Mouse (Mus musculus): ENCODE data around the gene Cptp. TPM values are rescaled to one million over a fixed set of nuclear protein-coding genes. Genes with fewer than 3 reads are reported as not detected.

Cptp gene
- total RNA-seq, 4 experiments from 2014 or later, result 11.0 to 18.7 (median 16.1) TPM

DNA sequence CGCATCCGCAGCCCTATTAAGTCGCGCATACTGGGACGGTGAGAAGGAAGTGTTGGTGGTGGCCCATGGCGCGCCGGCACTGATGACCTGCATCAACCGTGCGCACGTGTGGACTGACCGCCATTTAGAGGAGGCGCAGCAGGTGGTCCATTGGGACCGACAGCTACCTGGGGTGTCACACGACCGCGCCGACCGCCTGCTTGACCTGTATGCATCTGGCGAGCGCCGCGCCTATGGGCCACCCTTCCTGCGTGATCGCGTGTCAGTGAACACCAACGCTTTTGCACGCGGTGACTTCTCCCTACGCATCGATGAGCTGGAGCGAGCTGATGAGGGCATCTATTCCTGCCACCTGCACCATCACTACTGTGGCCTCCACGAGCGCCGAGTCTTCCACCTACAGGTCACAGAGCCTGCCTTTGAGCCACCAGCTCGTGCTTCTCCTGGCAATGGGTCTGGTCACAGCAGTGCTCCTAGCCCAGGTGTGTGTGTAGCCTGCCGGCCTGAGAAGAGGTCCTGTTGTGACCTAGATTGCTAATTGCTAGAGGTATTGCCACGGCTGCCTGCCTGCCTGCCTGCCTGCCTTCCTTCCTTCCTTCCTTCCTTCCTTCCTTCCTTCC is 27.5 kb downstream of the Cptp start:
- peak in 1 of 2 experiments; percentile 19 for DNase-seq (ENCODE audit: low spot score in 2 of 2)

- DNase-seq (ENCODE audit: low spot score in 2 of 2), result peak; percentile 61 to 73
Observed at GRCm38 (mm10) chr4:155841003-155841454, 28.2 kb downstream of the Cptp start.

GRCm38 (mm10) chr4:155840076-155841002 is 28.9 kb downstream of the Cptp start:
- DNase-seq (ENCODE audit: low spot score in 2 of 2), result peak; percentile 38 to 63

- peak; percentile 89 to 92 for DNase-seq (ENCODE audit: low spot score in 2 of 2)
Observed at GRCm38 (mm10) chr4:155839483-155839910, 29.7 kb downstream of the Cptp start, which contains the start of gene Mxra8. TSS of gene Mxra8 (plus strand) at chr4:155839680.

GRCm38 (mm10) chr4:155838187-155839153 is 30.8 kb downstream of the Cptp start:
- peak; percentile 50 to 64 for DNase-seq (ENCODE audit: low spot score in 2 of 2)

GRCm38 (mm10) chr4:155837404-155838010 is 31.7 kb downstream of the Cptp start:
- DNase-seq (ENCODE audit: low spot score in 2 of 2), result peak; percentile 51 to 73

DNA sequence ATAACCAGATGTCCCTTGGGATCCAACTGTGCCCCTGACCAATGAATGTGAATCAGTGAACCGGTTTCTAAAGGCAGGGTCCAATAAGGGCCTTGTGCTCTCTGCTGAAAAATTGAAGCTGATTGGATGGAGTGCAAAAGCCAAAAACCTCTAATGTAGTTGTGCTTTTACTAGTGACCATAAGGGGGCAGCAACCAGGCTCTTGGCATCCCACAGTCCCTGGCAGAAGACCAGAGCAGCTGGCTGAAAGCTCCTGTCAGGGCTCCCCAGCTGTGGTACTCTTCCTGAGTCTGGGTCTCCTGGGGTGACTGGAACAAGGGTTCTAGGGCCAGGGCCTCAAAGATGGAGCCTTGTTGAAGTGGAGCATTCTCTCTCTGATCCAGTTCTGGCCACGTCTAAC is 35.4 kb downstream of the Cptp start:
- DNase-seq (ENCODE audit: low spot score in 2 of 2), result peak; percentile 70 to 79

DNA sequence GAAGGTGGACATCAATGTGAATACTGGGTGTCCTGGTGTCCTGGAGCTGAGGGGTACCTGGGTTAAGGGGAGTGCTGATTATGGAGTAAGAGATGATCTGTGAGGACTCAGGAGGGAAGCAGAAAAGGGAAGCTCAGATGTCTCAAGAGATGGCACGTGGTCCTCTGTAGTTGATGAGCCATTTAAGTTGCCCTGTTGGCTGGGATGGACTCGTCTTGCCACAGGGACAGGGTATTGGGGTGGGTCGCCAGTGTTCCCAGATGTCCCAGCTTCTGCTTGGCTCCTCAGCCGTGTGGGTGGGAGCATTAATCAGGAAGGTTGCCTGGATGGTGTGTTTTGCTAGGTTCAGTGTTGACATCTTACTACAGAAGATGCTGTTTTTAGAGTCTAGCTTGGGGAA is 36.0 kb downstream of the Cptp start:
- DNase-seq (ENCODE audit: low spot score in 2 of 2), result no peak

DNA sequence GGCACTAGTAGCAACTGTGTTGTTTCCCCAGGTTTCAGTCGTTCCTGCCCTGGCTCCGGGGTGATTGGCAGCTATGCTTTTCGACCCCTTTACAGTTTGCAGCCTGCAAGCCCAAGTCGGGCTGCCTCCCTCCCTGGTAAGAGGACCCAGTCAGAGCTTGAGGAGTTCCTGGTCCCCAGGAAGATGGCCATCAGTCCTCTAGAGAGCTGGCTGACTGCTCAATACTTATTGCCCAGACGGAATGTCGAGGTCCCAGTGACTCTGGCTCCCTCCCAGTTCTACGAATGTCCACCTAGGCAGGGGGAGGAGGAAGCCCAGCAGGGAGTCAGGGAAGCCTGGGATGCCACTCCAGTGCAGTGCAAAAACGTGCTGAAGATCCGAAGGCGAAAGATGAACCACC is 36.9 kb downstream of the Cptp start:
- DNase-seq (ENCODE audit: low spot score in 2 of 2), result no peak

- DNase-seq (ENCODE audit: low spot score in 2 of 2), result no peak
Observed at GRCm38 (mm10) chr4:155831831-155832230, 37.4 kb downstream of the Cptp start.

DNA sequence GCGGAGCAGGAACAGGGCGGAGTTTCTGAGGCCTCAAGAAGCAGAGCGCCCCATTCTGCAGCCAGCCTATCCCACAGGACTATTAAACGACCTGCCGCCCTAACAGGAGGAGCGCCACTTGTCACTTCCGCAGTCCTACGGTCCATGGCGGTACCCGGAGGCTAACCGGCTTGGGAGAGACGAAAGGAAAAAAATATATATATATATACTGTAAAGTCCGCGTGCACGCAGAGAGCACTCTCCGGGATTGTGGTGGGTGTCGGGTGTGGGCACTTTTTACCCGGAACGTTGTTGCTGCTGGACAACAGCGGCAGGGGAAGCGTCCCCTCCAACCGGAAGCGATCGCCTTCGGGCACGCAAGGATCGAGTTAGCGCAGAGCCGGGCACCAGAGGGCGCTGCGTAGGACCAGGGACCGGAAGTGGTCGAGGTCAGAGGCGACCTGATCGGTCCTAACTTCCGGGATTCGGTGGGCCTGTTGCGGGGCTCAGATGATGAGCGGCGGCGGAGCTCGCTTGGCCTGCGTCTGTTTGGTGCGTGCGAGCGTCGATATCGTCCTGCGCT is 38.0 kb downstream of the Cptp start, which contains the start of gene Aurkaip1:
Aurkaip1 (plus strand) TSS at position 68 of the 562 bp plus-strand sequence.
- peak; percentile 90 to 93 for DNase-seq (ENCODE audit: low spot score in 2 of 2)

GRCm38 (mm10) chr4:155830596-155830995 is 38.6 kb downstream of the Cptp start:
- no peak for DNase-seq (ENCODE audit: low spot score in 2 of 2)

GRCm38 (mm10) chr4:155829866-155830265 is 39.4 kb downstream of the Cptp start:
- no peak for DNase-seq (ENCODE audit: low spot score in 2 of 2)

DNA sequence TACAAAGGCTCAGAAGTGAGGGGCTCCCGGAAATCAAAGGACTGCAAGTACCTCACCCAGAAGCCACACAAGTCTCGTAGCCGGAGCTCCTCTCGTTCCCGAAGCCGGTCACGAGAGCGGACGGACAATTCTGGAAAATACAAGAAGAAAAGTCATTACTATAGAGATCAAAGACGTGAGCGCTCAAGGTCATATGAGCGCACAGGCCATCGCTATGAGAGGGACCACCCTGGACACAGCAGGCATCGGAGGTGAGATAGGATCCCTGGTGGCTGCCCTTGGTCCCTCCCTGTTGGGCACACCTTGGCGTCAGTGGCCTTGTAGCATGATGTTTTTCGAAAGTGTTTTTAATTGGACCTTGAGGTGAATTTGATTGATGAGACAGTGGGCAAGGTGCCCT is 45.8 kb downstream of the Cptp start:
- DNase-seq (ENCODE audit: low spot score in 2 of 2), result no peak

GRCm38 (mm10) chr4:155821025-155821424 is 48.2 kb downstream of the Cptp start:
- DNase-seq (ENCODE audit: low spot score in 2 of 2), result no peak

DNA sequence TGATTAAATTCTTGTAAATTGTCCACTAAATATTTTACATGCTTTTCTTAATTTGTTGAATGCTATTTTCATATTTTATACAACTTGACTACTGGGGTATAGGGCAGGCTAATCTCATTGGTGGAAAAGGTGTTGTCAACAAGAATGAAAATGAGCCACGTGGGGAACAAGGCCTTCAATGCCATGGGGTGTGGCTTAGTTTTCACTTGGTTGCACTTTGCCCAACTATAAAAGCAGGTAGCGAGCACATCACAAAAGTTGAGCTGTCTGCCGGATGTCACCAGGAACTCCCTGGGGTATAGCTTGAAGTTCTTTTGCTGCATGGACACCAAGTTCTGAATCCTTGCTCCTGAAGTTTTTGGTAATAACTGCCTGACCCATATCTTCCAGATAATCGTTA is 51.7 kb downstream of the Cptp start:
- no peak for DNase-seq (ENCODE audit: low spot score in 2 of 2)
